Mouse (Mus musculus) frontal cortex, postnatal 14 days (tissue): ENCODE results near the gene Gm10392.
A peak's percentile ranks its signal among the peaks of the same experiment; 100 is the strongest.

Experiments used
- DNase-seq, 2 experiments: peaks; one replicate each; pipeline ENCODE4 v3.0.0; 2022; ENCODE audit warnings: low spot score in 2 of 2

The Gm10392 gene

GRCm38 (mm10) chr11:77508068-77509021 is 10.7 kb downstream of the Gm10392 start:
- DNase-seq, result peak; percentile 72 to 77

- DNase-seq, result peak in 1 of 2 experiments; percentile 22
These were observed 11.6 kb downstream of the Gm10392 start for GRCm38 (mm10) chr11:77507426-77507825.

- DNase-seq, result no peak
These were observed 12.1 kb downstream of the Gm10392 start for GRCm38 (mm10) chr11:77506941-77507340.

- DNase-seq, result no peak
These were observed 12.7 kb downstream of the Gm10392 start for GRCm38 (mm10) chr11:77506273-77506672.

- DNase-seq, result no peak
These were observed 13.6 kb downstream of the Gm10392 start for GRCm38 (mm10) chr11:77505291-77505980.

- no peak for DNase-seq
These were observed 14.6 kb downstream of the Gm10392 start for GRCm38 (mm10) chr11:77504377-77504776.

GRCm38 (mm10) chr11:77503511-77503910 is 15.5 kb downstream of the Gm10392 start:
- peak in 1 of 2 experiments; percentile 13 for DNase-seq

GRCm38 (mm10) chr11:77502481-77502880 is 16.5 kb downstream of the Gm10392 start:
- DNase-seq, result no peak

GRCm38 (mm10) chr11:77501971-77502370 is 17.0 kb downstream of the Gm10392 start:
- DNase-seq, result no peak

- peak; percentile 65 to 66 for DNase-seq
These were observed 17.6 kb downstream of the Gm10392 start for GRCm38 (mm10) chr11:77501392-77501791.

GRCm38 (mm10) chr11:77500361-77501325 is 18.4 kb downstream of the Gm10392 start:
- peak in 1 of 2 experiments; percentile 42 for DNase-seq

GRCm38 (mm10) chr11:77499354-77499753 is 19.6 kb downstream of the Gm10392 start:
- DNase-seq, result peak in 1 of 2 experiments; percentile 18

- DNase-seq, result no peak
These were observed 20.5 kb downstream of the Gm10392 start for GRCm38 (mm10) chr11:77498261-77499139.

GRCm38 (mm10) chr11:77497851-77498250 is 21.1 kb downstream of the Gm10392 start:
- DNase-seq, result peak in 1 of 2 experiments; percentile 8

GRCm38 (mm10) chr11:77497341-77497756 is 21.6 kb downstream of the Gm10392 start:
- DNase-seq, result peak in 1 of 2 experiments; percentile 36

- no peak for DNase-seq
These were observed 23.5 kb downstream of the Gm10392 start for GRCm38 (mm10) chr11:77495507-77495906.

GRCm38 (mm10) chr11:77494782-77495181 is 24.2 kb downstream of the Gm10392 start:
- DNase-seq, result no peak

- DNase-seq, result no peak
These were observed 24.7 kb downstream of the Gm10392 start for GRCm38 (mm10) chr11:77494344-77494676.

- DNase-seq, result peak; percentile 46 to 59
These were observed 25.3 kb downstream of the Gm10392 start, which contains the start of gene Git1 for GRCm38 (mm10) chr11:77493512-77494343. TSS of gene Git1 (plus strand) at chr11:77493562.
